Mouse (Mus musculus) cerebellum, adult (tissue): Measurements from ENCODE around the gene Fry.

ENCODE experiments used
- ATAC-seq: cut with Nextera tagmentation; 2 replicates; pipeline ENCODE4 v1.9.2; 2017; ENCODE audit warnings: mild to moderate bottlenecking, moderate library complexity, mixed read lengths; ENCODE audit not compliant: insufficient number of reproducible peaks, low FRiP score, low TSS enrichment

Gene Fry

GRCm38 (mm10) chr5:150118455-150119241, at the start of gene Fry:
Fry (plus strand) TSS chr5:150118645.
- ATAC-seq: peak; percentile 87

DNA sequence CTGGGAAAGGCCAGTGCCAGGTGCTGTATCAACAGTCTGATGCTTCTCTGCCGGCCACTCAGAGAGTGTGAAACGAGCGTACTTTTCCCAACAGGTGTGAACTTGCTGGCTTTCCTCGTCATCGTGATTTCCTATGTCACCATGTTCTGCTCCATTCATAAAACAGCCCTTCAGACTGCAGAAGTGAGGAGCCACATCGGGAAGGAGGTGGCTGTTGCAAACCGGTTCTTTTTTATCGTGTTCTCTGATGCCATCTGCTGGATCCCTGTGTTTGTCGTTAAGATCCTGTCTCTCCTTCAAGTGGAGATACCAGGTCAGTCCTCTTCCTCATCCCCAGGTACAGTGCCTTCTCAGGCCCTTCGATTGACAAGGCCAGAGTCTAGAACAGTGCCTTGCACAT, 48.4 kb upstream of the Fry start:
- ATAC-seq: no peak

DNA sequence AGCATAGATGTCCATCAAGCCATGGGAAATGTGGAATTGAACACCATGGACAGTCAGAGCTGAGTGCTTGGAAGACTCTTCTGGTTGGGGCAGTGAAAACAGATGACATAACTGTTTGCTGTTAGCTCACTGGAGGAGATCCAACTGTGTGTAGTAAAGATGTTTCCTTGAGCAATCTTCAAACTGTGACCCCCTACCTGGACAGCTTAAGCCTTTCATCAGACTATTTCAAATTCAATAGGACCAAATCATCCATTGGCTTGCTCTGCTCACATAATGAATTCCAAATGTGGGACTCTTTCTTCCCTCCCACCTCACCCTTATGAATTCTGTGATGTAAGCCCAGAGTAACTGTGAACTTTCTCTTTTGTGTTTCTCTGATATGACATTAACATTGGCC, 46.7 kb upstream of the Fry start:
- ATAC-seq: no peak

DNA sequence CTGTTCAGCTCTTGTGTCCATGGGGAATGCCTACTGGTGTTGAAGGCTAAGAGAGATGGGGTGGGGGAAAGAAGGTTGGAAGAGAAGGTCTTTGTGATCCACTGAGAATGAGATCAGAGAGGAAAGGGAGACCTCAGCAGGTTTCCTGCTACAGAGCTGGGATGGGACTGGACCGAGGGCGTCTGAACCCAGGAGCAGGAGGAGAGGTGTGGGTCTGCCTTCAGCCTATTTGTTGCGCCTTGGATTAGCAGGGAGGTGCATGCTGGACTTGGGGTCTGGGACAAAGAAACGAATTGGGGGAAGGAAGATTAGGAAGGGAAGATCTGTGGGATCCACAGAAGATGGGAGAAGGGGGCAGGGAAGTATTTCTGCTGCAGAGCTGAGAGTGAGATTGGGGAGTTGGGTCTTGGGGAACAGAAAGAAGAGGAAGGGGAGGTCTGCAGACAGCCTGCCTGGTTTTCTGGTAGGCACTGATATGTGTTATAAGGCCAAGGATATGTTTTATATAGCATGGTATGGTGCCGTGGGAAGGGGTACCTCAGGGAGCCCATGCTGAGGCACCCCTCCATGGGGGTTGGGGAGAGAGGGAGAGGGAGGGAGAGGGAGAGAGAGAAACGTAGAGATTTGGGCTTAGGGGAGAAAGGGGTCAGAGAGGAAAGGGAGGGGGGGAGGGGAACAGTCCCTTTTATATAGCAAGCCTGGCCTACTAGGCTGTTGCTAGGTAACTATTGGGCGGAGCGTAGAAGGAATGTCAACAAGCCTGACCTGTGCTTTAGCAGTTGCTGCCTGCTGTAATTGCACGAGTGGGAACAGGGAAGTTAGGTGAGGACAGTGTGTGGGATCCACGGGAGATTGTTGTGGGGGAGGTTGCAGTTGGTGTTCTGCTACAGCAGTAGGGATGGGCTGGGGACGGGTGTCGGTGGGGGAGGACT, 38.3 kb upstream of the Fry start:
- no peak for ATAC-seq

GRCm38 (mm10) chr5:150082696-150083095, 35.7 kb upstream of the Fry start:
- ATAC-seq: no peak

GRCm38 (mm10) chr5:150083190-150083589, 35.3 kb upstream of the Fry start:
- ATAC-seq: no peak

- peak; percentile 72 for ATAC-seq
Observed at GRCm38 (mm10) chr5:150097620-150098019, 20.8 kb upstream of the Fry start.

GRCm38 (mm10) chr5:150098754-150099153, 19.7 kb upstream of the Fry start:
- no peak for ATAC-seq

GRCm38 (mm10) chr5:150101789-150102188, 16.7 kb upstream of the Fry start:
- ATAC-seq: no peak

DNA sequence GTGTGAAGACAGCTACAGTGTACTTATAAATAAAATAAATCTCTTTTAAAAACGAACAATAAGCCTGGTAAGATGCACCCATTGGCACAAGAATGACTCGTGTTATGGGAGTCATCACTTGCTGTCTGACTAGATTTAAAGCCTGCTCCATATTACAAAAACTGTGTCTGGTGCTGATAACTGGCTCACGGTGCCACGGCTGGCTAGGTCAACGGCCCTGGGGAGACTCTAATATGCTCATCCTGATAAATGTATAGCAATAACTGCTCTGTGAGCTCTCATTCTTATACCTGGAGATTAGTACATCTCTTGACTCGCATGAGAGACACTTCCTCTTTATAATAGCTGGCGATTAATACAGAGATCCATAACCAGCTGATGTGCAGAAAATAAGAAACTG, 12.1 kb upstream of the Fry start:
- ATAC-seq: no peak

DNA sequence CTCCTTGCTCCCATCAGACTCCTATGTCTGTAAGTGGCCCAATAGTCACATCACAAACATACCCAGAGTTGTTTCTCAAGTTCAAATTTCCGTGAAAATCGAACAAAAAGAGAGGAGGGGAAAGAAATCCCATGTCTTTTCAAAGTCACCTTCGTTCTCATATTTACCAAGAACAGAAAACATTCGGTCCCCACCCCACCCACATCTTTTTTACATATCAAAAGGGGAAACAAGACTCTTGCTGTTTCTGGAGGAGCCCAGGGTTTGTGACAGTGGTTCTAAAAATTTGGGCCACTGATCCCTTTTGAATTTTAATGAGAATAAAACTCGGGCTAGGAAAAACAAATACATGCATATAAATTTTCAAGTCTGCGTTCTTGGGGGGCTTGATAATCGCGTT, 7.2 kb upstream of the Fry start:
- ATAC-seq: no peak

GRCm38 (mm10) chr5:150114007-150114406, 4.4 kb upstream of the Fry start:
- ATAC-seq: no peak

GRCm38 (mm10) chr5:150114778-150115177, 3.7 kb upstream of the Fry start:
- no peak for ATAC-seq

GRCm38 (mm10) chr5:150115271-150116092, 3.0 kb upstream of the Fry start:
- ATAC-seq: no peak

- no peak for ATAC-seq
Observed at GRCm38 (mm10) chr5:150116216-150116905, 2.1 kb upstream of the Fry start.

DNA sequence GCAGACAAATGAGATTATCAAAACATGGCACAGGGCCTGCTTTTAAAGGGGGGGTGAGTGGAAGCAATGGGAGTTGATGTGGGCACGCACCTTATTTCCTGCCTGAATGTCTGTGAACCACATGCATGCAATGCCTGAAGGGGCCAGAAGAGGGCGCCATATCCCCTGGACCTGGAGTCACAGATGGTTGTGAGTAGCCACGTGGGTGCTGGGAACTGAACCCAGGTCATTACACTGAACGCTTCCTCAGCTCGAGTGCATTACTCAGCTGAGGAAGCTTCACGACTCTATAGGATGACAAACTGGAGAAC, 1.6 kb upstream of the Fry start:
- no peak for ATAC-seq

DNA sequence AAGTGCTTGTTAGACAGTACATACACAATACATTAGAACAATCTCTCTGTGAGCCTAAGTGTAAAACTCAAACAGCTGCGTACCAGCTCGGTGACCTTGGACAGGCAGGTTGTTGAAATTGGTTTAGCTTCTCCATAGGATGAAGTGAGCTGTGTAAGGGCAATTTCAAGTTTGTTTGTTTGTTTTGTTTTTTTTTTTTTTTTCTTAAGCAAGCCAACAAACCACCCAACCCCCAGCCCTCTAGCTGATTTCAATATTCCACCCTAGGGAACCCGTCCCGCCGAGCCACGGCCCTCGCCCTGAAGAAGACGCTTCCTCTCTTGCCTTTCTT, 356 bp upstream of the Fry start:
- no peak for ATAC-seq

GRCm38 (mm10) chr5:150120676-150121075, 2.2 kb downstream of the Fry start:
- no peak for ATAC-seq

GRCm38 (mm10) chr5:150122095-150122494, 3.6 kb downstream of the Fry start:
- no peak for ATAC-seq

- no peak for ATAC-seq
Observed at GRCm38 (mm10) chr5:150122571-150122970, 4.1 kb downstream of the Fry start.
